28 mouse cellular contexts compared by ENCODE assay signal in the genomic region with DNA sequence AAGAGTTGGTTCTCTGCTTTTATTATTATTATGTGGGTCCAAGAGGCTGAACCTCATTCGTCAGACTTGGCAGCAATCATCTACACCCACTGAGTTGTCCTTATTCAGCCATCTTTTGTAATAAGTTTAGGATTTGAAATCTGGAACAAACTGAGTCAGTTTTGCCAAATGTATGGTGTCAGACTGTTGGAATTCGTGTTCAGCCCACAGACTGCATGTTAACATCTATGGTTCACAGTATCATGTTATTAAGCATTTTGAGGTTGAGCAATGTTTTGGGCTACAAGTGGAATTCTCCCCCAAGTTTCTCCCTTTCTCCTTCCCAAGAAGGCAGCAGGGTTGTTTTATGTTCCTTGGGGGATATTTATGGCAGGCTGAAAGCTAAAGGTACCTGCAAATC. TPM values are rescaled to one million over a fixed set of nuclear protein-coding genes. Genes with fewer than 3 reads are reported as not detected.
DNase-seq lines count a peak whose midpoint lies in the region; ATAC-seq and TF ChIP-seq lines count a peak whose summit lies in the region.
"Had no signal": no experiment of that assay in that cellular context is flagged by ENCODE, and none has a peak within 500 bp of the region (broad histone marks: within the 10 kb centered on the region; RNA-seq: fewer than 3 reads in every experiment).

No protein-coding gene starts in this region.

- H3K27ac ChIP-seq in embryonic facial prominence, embryonic 14.5 days (replicated peaks; ENCODE audit: low read depth, low read length): no peak overlapping the region
- no peak overlapping the region for H3K27ac ChIP-seq in embryonic facial prominence, embryonic 10.5 days (replicated peaks)
- no peak overlapping the region for H3K27ac ChIP-seq in hindbrain, embryonic 13.5 days
- H3K27ac ChIP-seq: embryonic facial prominence, embryonic 13.5 days; gastrocnemius, adult 2 months; heart, embryonic 13.5 days; hindbrain, embryonic 10.5 days; intestine, embryonic 15.5 days; liver, embryonic 14.5 days; midbrain, embryonic 10.5 days; neural tube, embryonic 13.5 days had no signal

- no peaks in the 10 kb centered on the region for H3K9me3 ChIP-seq in embryonic facial prominence, embryonic 14.5 days (ENCODE audit: control insufficient read depth, low read length)
- H3K9me3 ChIP-seq in embryonic facial prominence, embryonic 10.5 days: no peaks in the 10 kb centered on the region
- no peaks in the 10 kb centered on the region for H3K9me3 ChIP-seq in hindbrain, embryonic 13.5 days
- H3K9me3 ChIP-seq: embryonic facial prominence, embryonic 13.5 days; heart, embryonic 13.5 days; hindbrain, embryonic 10.5 days; intestine, embryonic 15.5 days; midbrain, embryonic 10.5 days; neural tube, embryonic 13.5 days had no signal

- DNase-seq in embryonic facial prominence, embryonic 14.5 days (ENCODE audit: low spot score): peak; percentile 38
- no peak for DNase-seq in embryonic facial prominence, embryonic 10.5 days (ENCODE audit: low spot score)
- peak; percentile 33 for DNase-seq in brain, adult 2 months (ENCODE audit: low read depth, low spot score)
- DNase-seq: adrenal gland, postnatal 10 days; cerebellum, adult 11 months; embryo, embryonic 11 days; gastrocnemius, adult 2 months; gastrocnemius, postnatal 36 days; heart, postnatal 10 days; kidney, adult 2 months; layer of hippocampus, postnatal 36 days; liver; lung, adult 2 months had no signal

- H3K9ac ChIP-seq in embryonic facial prominence, embryonic 14.5 days (ENCODE audit: low read depth, low read length): no peak overlapping the region
- H3K9ac ChIP-seq in hindbrain, embryonic 13.5 days: no peak overlapping the region
- H3K9ac ChIP-seq: embryonic facial prominence, embryonic 13.5 days; heart, embryonic 13.5 days; intestine, embryonic 15.5 days; liver, embryonic 14.5 days; neural tube, embryonic 13.5 days had no signal

- no peaks in the 10 kb centered on the region for H3K36me3 ChIP-seq in embryonic facial prominence, embryonic 14.5 days (ENCODE audit: control insufficient read depth, insufficient read depth, low read length)
- no peaks in the 10 kb centered on the region for H3K36me3 ChIP-seq in embryonic facial prominence, embryonic 10.5 days (replicated peaks)
- H3K36me3 ChIP-seq in C2C12 (ENCODE audit: control insufficient read depth, insufficient read depth): no peaks in the 10 kb centered on the region
- H3K36me3 ChIP-seq in myocyte (ENCODE audit: control insufficient read depth, insufficient read depth): no peaks in the 10 kb centered on the region
- no peaks in the 10 kb centered on the region for H3K36me3 ChIP-seq in hindbrain, embryonic 13.5 days
- H3K36me3 ChIP-seq: embryonic facial prominence, embryonic 13.5 days; heart, embryonic 13.5 days; hindbrain, embryonic 10.5 days; intestine, embryonic 15.5 days; midbrain, embryonic 10.5 days; neural tube, embryonic 13.5 days had no signal

- H3K79me2 ChIP-seq in C2C12 (ENCODE audit: control insufficient read depth, insufficient read depth) (peaks cover 11% of the 10 kb centered on the region), myocyte (ENCODE audit: control insufficient read depth, insufficient read depth) (peaks cover 5% of the 10 kb centered on the region)

- WGBS in embryonic facial prominence, embryonic 14.5 days: 67% methylated on average over 2 of the region's 2 CpGs
- WGBS in embryonic facial prominence, embryonic 10.5 days: 79% methylated on average over 2 of the region's 2 CpGs
- 82% methylated on average over 2 of the region's 2 CpGs for WGBS in hindbrain, embryonic 13.5 days

- no peak overlapping the region for H3K4me2 ChIP-seq in embryonic facial prominence, embryonic 14.5 days (ENCODE audit: low read depth, low read length)
- H3K4me2 ChIP-seq in myocyte (ENCODE audit: low read depth): no peak overlapping the region
- H3K4me2 ChIP-seq in hindbrain, embryonic 13.5 days: no peak overlapping the region
- H3K4me2 ChIP-seq: embryonic facial prominence, embryonic 13.5 days; heart, embryonic 13.5 days; intestine, embryonic 15.5 days; neural tube, embryonic 13.5 days had no signal

- H3K27me3 ChIP-seq in embryonic facial prominence, embryonic 14.5 days (replicated peaks; ENCODE audit: control insufficient read depth, insufficient read depth, low read length): no peaks in the 10 kb centered on the region
- H3K27me3 ChIP-seq in embryonic facial prominence, embryonic 10.5 days (replicated peaks; ENCODE audit: low read depth, poor library complexity, severe bottlenecking): no peaks in the 10 kb centered on the region
- H3K27me3 ChIP-seq in C2C12 (ENCODE audit: control insufficient read depth, insufficient read depth, insufficient read length): no peaks in the 10 kb centered on the region
- H3K27me3 ChIP-seq in myocyte (ENCODE audit: control insufficient read depth, insufficient read depth, insufficient read length): no peaks in the 10 kb centered on the region
- no peaks in the 10 kb centered on the region for H3K27me3 ChIP-seq in hindbrain, embryonic 13.5 days
- H3K27me3 ChIP-seq: embryonic facial prominence, embryonic 13.5 days; heart, embryonic 13.5 days; intestine, embryonic 15.5 days; neural tube, embryonic 13.5 days had no signal

- H3ac ChIP-seq in C2C12 (ENCODE audit: control insufficient read depth, insufficient read length, low read depth): no peak overlapping the region
- H3ac ChIP-seq in myocyte (ENCODE audit: control insufficient read depth, insufficient read length): no peak overlapping the region

- ATAC-seq in embryonic facial prominence, embryonic 14.5 days (ENCODE audit: low read depth): no peak
- no peak for ATAC-seq in hindbrain, embryonic 13.5 days (ENCODE audit: low FRiP score)
- no peak for ATAC-seq in frontal cortex, adult (ENCODE audit: low TSS enrichment)
- ATAC-seq: CD4-positive, CD25-positive, alpha-beta regulatory T cell, adult 4 months; forebrain, embryonic 14.5 days; hindbrain, embryonic 16.5 days; intestine, embryonic 15.5 days; midbrain, embryonic 16.5 days had no signal

- TF ChIP-seq POLR2A in myocyte (IDR thresholded peaks at IDR 0.05; ENCODE audit: insufficient read length, low read depth): no peak

- H3K4me1 ChIP-seq in embryonic facial prominence, embryonic 14.5 days (ENCODE audit: control insufficient read depth, insufficient read depth, low read length): peaks cover 8% of the 10 kb centered on the region; the same call in 1 of the 2 replicates
- peaks cover 17% of the 10 kb centered on the region for H3K4me1 ChIP-seq in embryonic facial prominence, embryonic 10.5 days
- peaks cover 11% of the 10 kb centered on the region for H3K4me1 ChIP-seq in hindbrain, embryonic 13.5 days (replicated peaks)

- H3K4me3 ChIP-seq in embryonic facial prominence, embryonic 14.5 days (ENCODE audit: low read depth, low read length): no peak overlapping the region
- no peak overlapping the region for H3K4me3 ChIP-seq in embryonic facial prominence, embryonic 10.5 days
- no peak overlapping the region for H3K4me3 ChIP-seq in C2C12 (ENCODE audit: insufficient read depth, poor library complexity, severe bottlenecking)
- H3K4me3 ChIP-seq in myocyte: no peak overlapping the region
- H3K4me3 ChIP-seq in hindbrain, embryonic 13.5 days: no peak overlapping the region
- H3K4me3 ChIP-seq: embryonic facial prominence, embryonic 13.5 days; gastrocnemius, adult 2 months; heart, embryonic 13.5 days; hindbrain, embryonic 10.5 days; intestine, embryonic 15.5 days; midbrain, embryonic 10.5 days; neural tube, embryonic 13.5 days had no signal

- no peak for TF ChIP-seq CTCF in C2C12 (IDR thresholded peaks at IDR 0.05; ENCODE audit: control insufficient read depth, insufficient read depth, insufficient read length)

- H3K79me3 ChIP-seq in C2C12 (ENCODE audit: low read depth): peaks cover 2% of the 10 kb centered on the region

TF ChIP-seq in C2C12, 6 proteins besides CTCF, POLR2A, EP300 and RAD21:
- no peak for TF ChIP-seq MYOG (IDR thresholded peaks at IDR 0.05; ENCODE audit: control insufficient read depth, extremely low read depth, insufficient read length)
- no peak for TF ChIP-seq USF1 (IDR thresholded peaks at IDR 0.05; ENCODE audit: low read depth)
- TF ChIP-seq MYOD1 (IDR thresholded peaks at IDR 0.05; ENCODE audit: control insufficient read depth, insufficient read length, low read depth): no peak
- TF ChIP-seq FOSL1 (IDR thresholded peaks at IDR 0.05; ENCODE audit: insufficient read depth, low read length, poor library complexity, severe bottlenecking): no peak
- TF ChIP-seq CEBPB (IDR thresholded peaks at IDR 0.05; ENCODE audit: low read depth): peak; percentile 86
- TF ChIP-seq MAX (IDR thresholded peaks at IDR 0.05): no peak
TF ChIP-seq in C2C12: peak in this region for 1.

TF ChIP-seq in myocyte, 11 proteins besides CTCF, POLR2A, EP300 and RAD21:
- TF ChIP-seq CEBPB (IDR thresholded peaks at IDR 0.05; ENCODE audit: insufficient read depth, poor library complexity, severe bottlenecking) (peak; percentile 70; the same call in 1 of the 2 replicates), MYOG (IDR thresholded peaks at IDR 0.05; ENCODE audit: control insufficient read depth in 1 of 3, insufficient read depth in 1 of 3, insufficient read length in 2 of 3, low read depth in 2 of 3) (no peak)

RNA-seq across cellular contexts. Expression of gene Cep68, which starts 3.9 kb away (rescaled TPM):
- polyA plus RNA-seq in embryonic facial prominence, embryonic 14.5 days (2014; fragmentation: Nextera tagmentation; extraction: Ambion mirVana): 27.9 and 32.5 TPM in 2 replicates
- polyA plus RNA-seq in embryonic facial prominence, embryonic 10.5 days (2016; fragmentation: Nextera tagmentation; extraction: Ambion mirVana): 43.6 and 46.9 TPM in 2 replicates
- polyA plus RNA-seq in C2C12 (2012; fragmentation: generic; extraction: Trizol) (11.0 TPM), myocyte (2012; fragmentation: generic; extraction: Trizol) (9.3 TPM)
- polyA plus RNA-seq in hindbrain, embryonic 13.5 days (2015; fragmentation: Nextera tagmentation; extraction: Ambion mirVana): 25.8 and 26.2 TPM in 2 replicates

RNA-seq across cellular contexts. Expression of gene Rab1a, which starts 51.9 kb away (rescaled TPM):
- 237 and 249 TPM in 2 replicates for polyA plus RNA-seq in embryonic facial prominence, embryonic 14.5 days (2014; fragmentation: Nextera tagmentation; extraction: Ambion mirVana)
- polyA plus RNA-seq in embryonic facial prominence, embryonic 10.5 days (2016; fragmentation: Nextera tagmentation; extraction: Ambion mirVana): 198 and 205 TPM in 2 replicates
- 96.8 TPM for polyA plus RNA-seq in C2C12 (2012; fragmentation: generic; extraction: Trizol)
- polyA plus RNA-seq in myocyte (2012; fragmentation: generic; extraction: Trizol): 107 TPM
- 307 and 313 TPM in 2 replicates for polyA plus RNA-seq in hindbrain, embryonic 13.5 days (2015; fragmentation: Nextera tagmentation; extraction: Ambion mirVana)
